Mouse (Mus musculus): ENCODE results near the gene Il4. TPM values are rescaled to one million over a fixed set of nuclear protein-coding genes. Genes with fewer than 3 reads are reported as not detected.
A peak's percentile ranks its signal among the peaks of the same experiment; 100 is the strongest.
"Not testable (repeated sequence)": the region's sequence is repeated elsewhere in the genome, so short reads cannot be mapped to it uniquely, and the experiment has no call there.

The Il4 gene
- polyA plus RNA-seq, 1 experiment from 2014 or later: 0.72 TPM

- Histone ChIP-seq H3K9me3 (no peaks in the 10 kb centered on the region), H3K36me3 (peaks cover 44% of the 10 kb centered on the region), H3K4me3 (no peak overlapping the region), H3K27ac (no peak overlapping the region), H3K4me1 (no peaks in the 10 kb centered on the region), H3K27me3 (ENCODE audit: insufficient read depth, poor library complexity, severe bottlenecking) (no peaks in the 10 kb centered on the region)
- no peak for DNase-seq (ENCODE audit: low spot score)
- WGBS: 85% methylated on average over 6 of the region's 6 CpGs
These were observed 33.0 kb downstream of the Il4 start for GRCm38 (mm10) chr11:53585510-53585909.

DNA sequence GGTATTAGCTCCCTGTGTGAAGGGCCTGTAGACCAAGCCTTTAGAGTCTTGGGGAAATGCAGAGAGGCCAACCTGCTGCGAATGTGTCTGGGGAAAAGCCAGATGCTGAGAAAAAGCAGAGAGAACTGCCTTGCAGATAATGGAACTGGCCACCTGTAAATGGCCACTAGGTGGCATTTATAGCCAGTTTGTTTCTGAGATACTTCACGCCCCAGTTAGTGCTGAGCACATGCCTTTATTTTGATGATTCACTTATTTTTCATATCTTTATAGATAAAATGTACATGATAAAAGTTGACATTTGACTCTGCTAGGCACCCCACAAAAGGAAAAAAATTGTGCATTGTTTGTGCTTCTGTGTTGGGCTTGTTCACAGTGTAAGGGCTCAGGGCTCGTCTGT is 33.6 kb downstream of the Il4 start:
- WGBS: 54% methylated on average over 3 of the region's 3 CpGs
- Histone ChIP-seq H3K36me3 (peaks cover 51% of the 10 kb centered on the region), H3K27me3 (ENCODE audit: insufficient read depth, poor library complexity, severe bottlenecking) (no peaks in the 10 kb centered on the region), H3K9me3 (no peaks in the 10 kb centered on the region), H3K4me3 (no peak overlapping the region), H3K4me1 (no peaks in the 10 kb centered on the region), H3K27ac (no peak overlapping the region)
- DNase-seq (ENCODE audit: low spot score): no peak

DNA sequence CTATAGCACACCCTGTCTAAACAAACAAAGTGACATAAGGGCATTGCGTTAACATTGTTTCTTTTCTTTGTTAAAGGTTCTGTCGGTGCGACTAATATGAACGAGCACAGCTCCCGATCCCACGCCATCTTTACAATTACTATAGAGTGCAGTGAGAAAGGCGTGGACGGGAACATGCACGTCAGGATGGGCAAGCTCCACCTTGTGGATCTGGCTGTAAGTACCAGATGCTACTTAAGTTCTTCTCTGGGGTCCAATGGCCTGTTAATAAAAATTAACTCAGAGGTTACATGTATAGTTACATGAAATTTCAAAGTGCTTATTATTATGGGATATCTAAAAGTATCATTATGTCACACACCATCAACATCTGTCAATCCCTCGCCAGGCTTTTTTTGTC is 35.3 kb downstream of the Il4 start:
- Histone ChIP-seq H3K27ac (no peak overlapping the region), H3K4me3 (no peak overlapping the region), H3K4me1 (no peaks in the 10 kb centered on the region), H3K36me3 (peaks cover 47% of the 10 kb centered on the region), H3K9me3 (no peaks in the 10 kb centered on the region), H3K27me3 (ENCODE audit: insufficient read depth, poor library complexity, severe bottlenecking) (no peaks in the 10 kb centered on the region)
- WGBS: 81% methylated on average over 10 of the region's 10 CpGs
- DNase-seq (ENCODE audit: low spot score): no peak

DNA sequence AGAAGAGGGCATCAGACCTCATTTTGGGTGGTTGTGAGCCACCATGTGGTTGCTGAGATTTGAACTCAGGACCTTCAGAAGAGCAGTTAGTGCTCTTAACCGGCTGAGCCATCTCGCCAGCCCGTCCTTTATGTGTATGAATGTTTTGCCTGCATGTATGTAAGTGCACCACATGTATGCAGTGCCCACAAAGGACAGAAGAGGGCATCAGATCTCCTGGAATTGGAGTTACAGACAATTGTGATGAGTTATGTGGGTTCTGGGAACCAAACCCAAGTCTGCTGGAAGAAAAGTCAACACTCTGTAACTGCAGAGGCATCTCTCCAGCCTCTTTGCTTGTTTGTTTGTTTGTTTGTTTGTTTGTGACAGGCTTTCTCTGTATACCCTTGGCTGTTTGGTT is 37.9 kb downstream of the Il4 start:
- no peak for DNase-seq (ENCODE audit: low spot score)
- Histone ChIP-seq H3K4me3 (no peak overlapping the region), H3K4me1 (no peaks in the 10 kb centered on the region), H3K9me3 (no peaks in the 10 kb centered on the region), H3K27me3 (ENCODE audit: insufficient read depth, poor library complexity, severe bottlenecking) (no peaks in the 10 kb centered on the region), H3K27ac (no peak overlapping the region), H3K36me3 (peaks cover 41% of the 10 kb centered on the region)
- 96% methylated on average over 3 of the region's 3 CpGs for whole genome bisulfite sequencing

- WGBS: under 1% methylated on average over 67 of the region's 69 CpGs
- DNase-seq (ENCODE audit: low spot score): peak; percentile 98
- H3K9me3 ChIP-seq: no peaks in the 10 kb centered on the region
- no peaks in the 10 kb centered on the region for H3K27me3 ChIP-seq (ENCODE audit: insufficient read depth, poor library complexity, severe bottlenecking)
- peak within 1 kb of the TSS; percentile 92 for H3K27ac ChIP-seq
- H3K4me3 ChIP-seq: peak within 1 kb of the TSS; percentile 94
- H3K36me3 ChIP-seq: peaks cover 5% of the 10 kb centered on the region; the same call in 1 of the 2 replicates
- peaks cover 16% of the 10 kb centered on the region; the same call in 1 of the 2 replicates for H3K4me1 ChIP-seq
These were observed 51.0 kb downstream of the Il4 start, which contains the start of gene Kif3a for GRCm38 (mm10) chr11:53567224-53568014. TSS of gene Kif3a (plus strand) at chr11:53567379.

DNA sequence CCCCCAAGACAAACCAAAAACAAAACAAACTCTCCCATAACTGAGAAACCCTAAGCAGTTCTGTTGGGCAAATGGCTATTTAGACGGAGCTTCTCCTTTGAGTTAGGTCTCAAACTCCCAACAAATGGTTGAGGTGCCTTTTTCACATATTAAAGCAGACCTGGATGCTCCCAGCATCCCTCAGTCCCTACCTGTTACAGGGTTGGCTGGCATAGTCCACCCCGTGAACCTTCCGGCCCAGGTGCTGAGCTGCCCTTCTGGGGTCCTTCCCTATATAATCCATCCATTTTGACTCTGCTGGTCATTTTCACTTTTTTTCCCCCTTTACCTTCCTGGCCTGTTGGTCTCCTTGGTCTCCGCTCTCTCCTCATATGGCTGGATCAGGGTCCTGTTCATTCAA is 51.8 kb downstream of the Il4 start:
- no peaks in the 10 kb centered on the region for H3K9me3 ChIP-seq
- DNase-seq (ENCODE audit: low spot score): no peak
- H3K36me3 ChIP-seq: peaks cover 5% of the 10 kb centered on the region; the same call in 1 of the 2 replicates
- peak overlapping the region; percentile 94 for H3K4me3 ChIP-seq
- no peaks in the 10 kb centered on the region for H3K27me3 ChIP-seq (ENCODE audit: insufficient read depth, poor library complexity, severe bottlenecking)
- 81% methylated on average over 4 of the region's 4 CpGs for WGBS
- peaks cover 16% of the 10 kb centered on the region; the same call in 1 of the 2 replicates for H3K4me1 ChIP-seq
- H3K27ac ChIP-seq: peak overlapping the region; percentile 92; the same call in 1 of the 2 replicates

DNA sequence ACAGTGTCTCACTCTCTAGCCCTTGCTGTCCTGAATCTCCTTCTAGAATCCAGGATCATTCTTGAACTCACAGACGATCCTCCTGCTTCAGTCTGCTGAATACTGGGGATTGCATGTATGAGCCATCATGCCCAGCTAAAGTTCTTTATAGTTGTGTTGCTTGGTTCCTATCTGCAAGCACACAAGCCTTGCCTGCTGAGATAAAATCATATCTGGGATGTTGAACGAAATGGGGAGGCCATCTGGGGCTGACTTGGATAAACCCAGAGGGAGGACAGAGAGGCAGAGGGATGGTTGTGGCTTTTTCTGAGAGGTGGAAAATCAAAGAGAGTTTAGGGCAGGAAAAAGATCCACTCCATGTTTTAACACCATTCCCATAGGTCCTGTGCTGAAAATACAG is 56.5 kb downstream of the Il4 start:
- no peak for DNase-seq (ENCODE audit: low spot score)
- Histone ChIP-seq H3K4me1 (peaks cover 4% of the 10 kb centered on the region; the same call in 1 of the 2 replicates), H3K4me3 (no peak overlapping the region), H3K36me3 (no peaks in the 10 kb centered on the region), H3K9me3 (no peaks in the 10 kb centered on the region), H3K27ac (no peak overlapping the region), H3K27me3 (ENCODE audit: insufficient read depth, poor library complexity, severe bottlenecking) (no peaks in the 10 kb centered on the region)
- WGBS: 50% methylated on average over 2 of the region's 2 CpGs

- not testable (repeated sequence) for H3K27me3 ChIP-seq (ENCODE audit: insufficient read depth, poor library complexity, severe bottlenecking); H3K9me3 ChIP-seq; DNase-seq (ENCODE audit: low spot score); H3K4me1 ChIP-seq; H3K27ac ChIP-seq; H3K4me3 ChIP-seq; H3K36me3 ChIP-seq
- WGBS: 85% methylated on average over 2 of the region's 3 CpGs
These were observed 58.5 kb downstream of the Il4 start for GRCm38 (mm10) chr11:53559980-53560379.

GRCm38 (mm10) chr11:53557992-53558391 is 60.5 kb downstream of the Il4 start:
- H3K4me1 ChIP-seq; H3K36me3 ChIP-seq; DNase-seq (ENCODE audit: low spot score); H3K4me3 ChIP-seq; H3K27me3 ChIP-seq (ENCODE audit: insufficient read depth, poor library complexity, severe bottlenecking); H3K27ac ChIP-seq; H3K9me3 ChIP-seq: not testable (repeated sequence)
- 86% methylated on average over 1 of the region's 3 CpGs for WGBS

- not testable (repeated sequence) for H3K27ac ChIP-seq; H3K4me1 ChIP-seq; H3K27me3 ChIP-seq (ENCODE audit: insufficient read depth, poor library complexity, severe bottlenecking); H3K9me3 ChIP-seq; H3K4me3 ChIP-seq; H3K36me3 ChIP-seq; DNase-seq (ENCODE audit: low spot score)
- WGBS: 92% methylated on average over 8 of the region's 20 CpGs
These were observed 61.9 kb downstream of the Il4 start for GRCm38 (mm10) chr11:53556529-53556928.

Other genes with a start within 250 kb of the Il4 start
- 0.45 TPM in 1 of 2 replicates, not detected in the other for gene Leap2, start 195.5 kb downstream of the Il4 start, polyA plus RNA-seq (2016; fragmentation: Nextera tagmentation; extraction: Ambion mirVana)
- gene Uqcrq, start 187.8 kb downstream of the Il4 start, polyA plus RNA-seq (2016; fragmentation: Nextera tagmentation; extraction: Ambion mirVana): 854 and 1,100 TPM in 2 replicates
- 0.74 and 1.5 TPM in 2 replicates for gene Gdf9, start 187.6 kb downstream of the Il4 start, polyA plus RNA-seq (2016; fragmentation: Nextera tagmentation; extraction: Ambion mirVana)
- 0.10 and 0.16 TPM in 2 replicates for gene Gm10447, start 161.6 kb downstream of the Il4 start, polyA plus RNA-seq (2016; fragmentation: Nextera tagmentation; extraction: Ambion mirVana)
- gene Shroom1, start 161.5 kb downstream of the Il4 start, polyA plus RNA-seq (2016; fragmentation: Nextera tagmentation; extraction: Ambion mirVana): 2.3 and 2.5 TPM in 2 replicates
- not detected in 2 replicates for gene Gm9837, start 148.2 kb downstream of the Il4 start, polyA plus RNA-seq (2016; fragmentation: Nextera tagmentation; extraction: Ambion mirVana)
- gene Gm9945, start 138.5 kb downstream of the Il4 start, polyA plus RNA-seq (2016; fragmentation: Nextera tagmentation; extraction: Ambion mirVana): not detected in 2 replicates
- gene Sowaha, start 138.4 kb downstream of the Il4 start, polyA plus RNA-seq (2016; fragmentation: Nextera tagmentation; extraction: Ambion mirVana): 0.32 and 0.38 TPM in 2 replicates
- 20.1 and 22.9 TPM in 2 replicates for gene Sept8, start 99.4 kb downstream of the Il4 start, polyA plus RNA-seq (2016; fragmentation: Nextera tagmentation; extraction: Ambion mirVana)
- 32.7 and 47.1 TPM in 2 replicates for gene Kif3a, start 51.3 kb downstream of the Il4 start, polyA plus RNA-seq (2016; fragmentation: Nextera tagmentation; extraction: Ambion mirVana)
- not detected in 2 replicates for gene Il13, start 16.0 kb upstream of the Il4 start, polyA plus RNA-seq (2016; fragmentation: Nextera tagmentation; extraction: Ambion mirVana)
- 22.0 and 26.5 TPM in 2 replicates for gene Rad50, start 88.7 kb upstream of the Il4 start, polyA plus RNA-seq (2016; fragmentation: Nextera tagmentation; extraction: Ambion mirVana)
- not detected in 2 replicates for gene Il5, start 102.1 kb upstream of the Il4 start, polyA plus RNA-seq (2016; fragmentation: Nextera tagmentation; extraction: Ambion mirVana)
- gene Irf1, start 151.3 kb upstream of the Il4 start, polyA plus RNA-seq (2016; fragmentation: Nextera tagmentation; extraction: Ambion mirVana): 7.9 TPM in 2 replicates
- not detected in 2 replicates for gene Gm17334, start 154.5 kb upstream of the Il4 start, polyA plus RNA-seq (2016; fragmentation: Nextera tagmentation; extraction: Ambion mirVana)
- gene Gm12216, start 240.6 kb upstream of the Il4 start, polyA plus RNA-seq (2016; fragmentation: Nextera tagmentation; extraction: Ambion mirVana): 0.15 and 0.27 TPM in 2 replicates